Mouse (Mus musculus) megakaryocyte-erythroid progenitor cell, adult 5-6 weeks (primary cell): ENCODE measurements around the gene Gm9774. TPM values are rescaled to one million over a fixed set of nuclear protein-coding genes. Genes with fewer than 3 reads are reported as not detected.

ENCODE experiments used
- ATAC-seq: replicated peaks from 2 replicates; pipeline ENCODE4 v1.8.0; 2016; ENCODE audit warnings: mild to moderate bottlenecking, inconsistent platforms; ENCODE audit not compliant: severe bottlenecking, poor library complexity, low FRiP score, low TSS enrichment
- total RNA-seq, 2 experiments: library from RNA; stranded (forward) in 1 of 2; stranded (reverse) in 1 of 2; fragments of 200-1000, 215-1000 nt in 1 of 2; fragments of >200 nt in 1 of 2; fragmentation: Nextera tagmentation in 1 of 2; gene quantifications; 2 replicates each; pipeline ENCODE4 v1.2.3; 2014 to 2017

Gene Gm9774
- 4.8 and 16.6 TPM in 2 replicates for total RNA-seq (2014; fragmentation: Nextera tagmentation)
- 1.1 and 3.6 TPM in 2 replicates for total RNA-seq (2017)

GRCm38 (mm10) chr3:92429323-92429722, at the start of gene Gm9774:
Gene Gm9774 (minus strand): TSS chr3:92429423.
- no peak for ATAC-seq

- no peak for ATAC-seq
Observed at GRCm38 (mm10) chr3:92470111-92470510, 40.9 kb upstream of the Gm9774 start.

GRCm38 (mm10) chr3:92467424-92467823, 38.2 kb upstream of the Gm9774 start:
- no peak for ATAC-seq

GRCm38 (mm10) chr3:92466576-92466975, 37.4 kb upstream of the Gm9774 start:
- ATAC-seq, result no peak

GRCm38 (mm10) chr3:92458620-92459019, 29.4 kb upstream of the Gm9774 start, which contains the start of gene Sprr3:
Gene Sprr3 (minus strand): TSS chr3:92458720.
- no peak for ATAC-seq

- no peak for ATAC-seq
Observed at GRCm38 (mm10) chr3:92455151-92455550, 25.9 kb upstream of the Gm9774 start.

GRCm38 (mm10) chr3:92440177-92440576, 11.0 kb upstream of the Gm9774 start:
- ATAC-seq, result no peak

GRCm38 (mm10) chr3:92438689-92439088, 9.5 kb upstream of the Gm9774 start, which contains the start of gene Sprr1b:
Gene Sprr1b (minus strand): TSS chr3:92438789.
- ATAC-seq, result no peak

GRCm38 (mm10) chr3:92432282-92432681, 3.1 kb upstream of the Gm9774 start, which contains the start of gene Sprr2k:
Gene Sprr2k (plus strand): TSS chr3:92432582.
- no peak for ATAC-seq

- no peak for ATAC-seq
Observed at GRCm38 (mm10) chr3:92417782-92418181, 11.4 kb downstream of the Gm9774 start, which contains the start of gene Sprr2j-ps. Gene Sprr2j-ps (plus strand): TSS chr3:92418082.

- ATAC-seq, result no peak
Observed at GRCm38 (mm10) chr3:92407691-92408090, 21.5 kb downstream of the Gm9774 start, which contains the start of gene Sprr2i. Gene Sprr2i (plus strand): TSS chr3:92407991.

- no peak for ATAC-seq
Observed at GRCm38 (mm10) chr3:92394301-92394700, 34.9 kb downstream of the Gm9774 start.

GRCm38 (mm10) chr3:92385385-92385784, 43.8 kb downstream of the Gm9774 start, which contains the start of gene Sprr2h:
Gene Sprr2h (plus strand): TSS chr3:92385685.
- ATAC-seq, result no peak

Other genes starting within 250 kb of the Gm9774 start
- not detected in 2 replicates for gene Sprr2a1, start 213.6 kb downstream of the Gm9774 start, total RNA-seq (2014; fragmentation: Nextera tagmentation)
- not detected in 2 replicates for gene Sprr2a1, start 213.6 kb downstream of the Gm9774 start, total RNA-seq (2017)
- not detected in 2 replicates for gene Sprr2a2, start 213.5 kb downstream of the Gm9774 start, total RNA-seq (2014; fragmentation: Nextera tagmentation)
- gene Sprr2a2, start 213.5 kb downstream of the Gm9774 start, total RNA-seq (2017), result not detected in 2 replicates
- gene Sprr2a3, start 144.0 kb downstream of the Gm9774 start, total RNA-seq (2014; fragmentation: Nextera tagmentation), result not detected in 2 replicates
- not detected in 2 replicates for gene Sprr2a3, start 144.0 kb downstream of the Gm9774 start, total RNA-seq (2017)
- not detected in 2 replicates for gene Sprr2b, start 112.8 kb downstream of the Gm9774 start, total RNA-seq (2014; fragmentation: Nextera tagmentation)
- not detected in 2 replicates for gene Sprr2b, start 112.8 kb downstream of the Gm9774 start, total RNA-seq (2017)
- not detected in 2 replicates for gene Sprr2d, start 90.3 kb downstream of the Gm9774 start, total RNA-seq (2014; fragmentation: Nextera tagmentation)
- not detected in 2 replicates for gene Sprr2d, start 90.3 kb downstream of the Gm9774 start, total RNA-seq (2017)
- gene Sprr2e, start 77.3 kb downstream of the Gm9774 start, total RNA-seq (2014; fragmentation: Nextera tagmentation), result not detected in 2 replicates
- gene Sprr2e, start 77.3 kb downstream of the Gm9774 start, total RNA-seq (2017), result not detected in 2 replicates
- not detected in 2 replicates for gene Sprr2f, start 64.2 kb downstream of the Gm9774 start, total RNA-seq (2014; fragmentation: Nextera tagmentation)
- gene Sprr2f, start 64.2 kb downstream of the Gm9774 start, total RNA-seq (2017), result not detected in 2 replicates
- gene Sprr2h, start 43.7 kb downstream of the Gm9774 start, total RNA-seq (2014; fragmentation: Nextera tagmentation), result not detected in 2 replicates
- gene Sprr2h, start 43.7 kb downstream of the Gm9774 start, total RNA-seq (2017), result not detected in 2 replicates
- gene Sprr2i, start 21.4 kb downstream of the Gm9774 start, total RNA-seq (2014; fragmentation: Nextera tagmentation), result not detected in 2 replicates
- gene Sprr2i, start 21.4 kb downstream of the Gm9774 start, total RNA-seq (2017), result not detected in 2 replicates
- gene Sprr2j-ps, start 11.3 kb downstream of the Gm9774 start, total RNA-seq (2014; fragmentation: Nextera tagmentation), result not detected in 2 replicates
- gene Sprr2j-ps, start 11.3 kb downstream of the Gm9774 start, total RNA-seq (2017), result not detected in 2 replicates
- gene Sprr2k, start 3.2 kb upstream of the Gm9774 start, total RNA-seq (2014; fragmentation: Nextera tagmentation), result not detected in 2 replicates
- not detected in 2 replicates for gene Sprr2k, start 3.2 kb upstream of the Gm9774 start, total RNA-seq (2017)
- gene Sprr1b, start 9.4 kb upstream of the Gm9774 start, total RNA-seq (2014; fragmentation: Nextera tagmentation), result not detected in 2 replicates
- not detected in 2 replicates for gene Sprr1b, start 9.4 kb upstream of the Gm9774 start, total RNA-seq (2017)
- not detected in 2 replicates for gene Sprr3, start 29.3 kb upstream of the Gm9774 start, total RNA-seq (2014; fragmentation: Nextera tagmentation)
- gene Sprr3, start 29.3 kb upstream of the Gm9774 start, total RNA-seq (2017), result not detected in 2 replicates
- not detected in 2 replicates for gene Sprr1a, start 56.5 kb upstream of the Gm9774 start, total RNA-seq (2014; fragmentation: Nextera tagmentation)
- not detected in 2 replicates for gene Sprr1a, start 56.5 kb upstream of the Gm9774 start, total RNA-seq (2017)
- not detected in 2 replicates for gene Sprr4, start 71.1 kb upstream of the Gm9774 start, total RNA-seq (2014; fragmentation: Nextera tagmentation)
- not detected in 2 replicates for gene Sprr4, start 71.1 kb upstream of the Gm9774 start, total RNA-seq (2017)
- not detected in 2 replicates for gene 2310046K23Rik, start 105.1 kb upstream of the Gm9774 start, total RNA-seq (2014; fragmentation: Nextera tagmentation)
- gene 2310046K23Rik, start 105.1 kb upstream of the Gm9774 start, total RNA-seq (2017), result not detected in 2 replicates
- not detected in 2 replicates for gene Ivl, start 144.3 kb upstream of the Gm9774 start, total RNA-seq (2014; fragmentation: Nextera tagmentation)
- not detected in 2 replicates for gene Ivl, start 144.3 kb upstream of the Gm9774 start, total RNA-seq (2017)
- gene Smcp, start 159.6 kb upstream of the Gm9774 start, total RNA-seq (2014; fragmentation: Nextera tagmentation), result not detected in 2 replicates
- not detected in 2 replicates for gene Smcp, start 159.6 kb upstream of the Gm9774 start, total RNA-seq (2017)
- gene 2210017I01Rik, start 178.1 kb upstream of the Gm9774 start, total RNA-seq (2014; fragmentation: Nextera tagmentation), result not detected in 2 replicates
- not detected in 2 replicates for gene 2210017I01Rik, start 178.1 kb upstream of the Gm9774 start, total RNA-seq (2017)
- gene Lce6a, start 192.2 kb upstream of the Gm9774 start, total RNA-seq (2014; fragmentation: Nextera tagmentation), result not detected in 2 replicates
- gene Lce6a, start 192.2 kb upstream of the Gm9774 start, total RNA-seq (2017), result not detected in 2 replicates
- gene Lce1a1, start 218.9 kb upstream of the Gm9774 start, total RNA-seq (2014; fragmentation: Nextera tagmentation), result not detected in 2 replicates
- gene Lce1a1, start 218.9 kb upstream of the Gm9774 start, total RNA-seq (2017), result not detected in 2 replicates
- gene Lce1b, start 227.5 kb upstream of the Gm9774 start, total RNA-seq (2014; fragmentation: Nextera tagmentation), result not detected in 2 replicates
- not detected in 2 replicates for gene Lce1b, start 227.5 kb upstream of the Gm9774 start, total RNA-seq (2017)
- gene Lce1a2, start 240.9 kb upstream of the Gm9774 start, total RNA-seq (2014; fragmentation: Nextera tagmentation), result not detected in 2 replicates
- not detected in 2 replicates for gene Lce1a2, start 240.9 kb upstream of the Gm9774 start, total RNA-seq (2017)
- not detected in 2 replicates for gene Lce1c, start 249.8 kb upstream of the Gm9774 start, total RNA-seq (2014; fragmentation: Nextera tagmentation)
- not detected in 2 replicates for gene Lce1c, start 249.8 kb upstream of the Gm9774 start, total RNA-seq (2017)